Mouse (Mus musculus) CD4-positive helper T cell, adult 2 months (primary cell): ENCODE measurements around the gene Jup.
A peak's percentile ranks its signal among the peaks of the same experiment; 100 is the strongest.

Experiments
- DNase-seq: peaks from one replicate; pipeline ENCODE4 v3.0.0-alpha.2; 2012; ENCODE audit warnings: low read depth, missing footprints, low spot score

Gene Jup

DNA sequence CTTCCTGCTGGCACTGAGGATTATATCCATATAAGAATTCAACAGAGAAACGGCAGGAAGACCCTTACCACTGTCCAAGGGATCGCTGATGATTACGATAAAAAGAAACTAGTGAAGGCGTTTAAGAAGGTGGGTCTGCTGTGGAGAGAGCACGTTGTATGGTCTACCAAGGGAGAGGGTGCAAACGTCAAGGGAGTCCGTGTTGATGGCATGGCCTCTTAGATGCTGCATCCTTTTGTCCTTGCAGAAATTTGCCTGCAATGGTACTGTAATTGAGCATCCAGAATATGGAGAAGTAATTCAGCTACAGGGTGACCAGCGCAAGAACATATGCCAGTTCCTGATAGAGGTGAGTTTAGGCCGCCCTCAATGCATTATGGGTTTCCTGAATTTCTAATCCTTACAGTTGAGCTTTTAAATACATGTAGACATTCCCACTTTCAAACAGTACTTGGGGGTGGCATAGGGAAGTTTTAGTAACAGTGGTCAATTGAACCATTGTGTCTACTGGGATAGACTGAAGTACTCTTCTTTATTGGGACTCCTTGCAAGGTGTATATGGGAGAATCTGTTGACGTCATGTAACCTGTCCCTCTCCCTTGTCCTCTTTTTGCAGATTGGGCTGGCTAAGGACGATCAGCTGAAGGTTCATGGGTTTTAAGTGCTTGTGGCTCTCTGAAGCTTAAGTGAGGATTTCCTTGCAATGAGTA is 76.7 kb downstream of the Jup start:
- DNase-seq = peak; percentile 34

GRCm38 (mm10) chr11:100320172-100320630 is 77.4 kb downstream of the Jup start:
- peak; percentile 99 for DNase-seq

DNA sequence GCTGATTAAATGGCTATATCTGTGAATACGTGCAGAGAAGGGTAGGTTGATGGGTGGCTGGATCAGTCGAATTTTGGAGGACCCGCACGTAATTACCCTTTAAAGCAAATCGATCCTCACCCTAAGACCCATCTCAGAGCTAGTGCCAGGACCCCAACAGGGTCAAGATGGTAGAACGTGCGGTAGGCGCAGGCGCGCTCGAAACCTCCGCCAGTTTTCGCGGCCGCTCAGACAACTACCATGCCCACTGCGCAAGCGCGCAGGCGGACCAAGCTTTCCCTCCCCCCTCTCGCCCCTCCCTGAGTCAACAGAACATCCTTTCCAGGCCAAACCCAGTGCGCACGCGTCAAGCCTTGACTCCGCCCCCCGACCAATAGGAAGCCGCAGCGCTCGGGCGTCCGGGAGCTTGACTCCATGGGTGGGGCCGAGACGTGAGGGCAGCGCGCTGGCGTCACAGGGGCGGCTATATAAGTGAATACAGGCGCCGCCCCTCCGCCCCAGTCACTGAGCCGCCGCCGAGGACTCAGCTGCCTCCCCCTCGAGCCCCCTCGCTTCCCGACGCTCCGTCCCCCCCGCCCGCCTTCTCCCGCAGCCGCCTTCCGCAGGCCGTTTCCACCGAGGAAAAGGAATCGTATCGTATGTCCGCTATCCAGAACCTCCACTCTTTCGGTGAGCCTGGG is 77.9 kb downstream of the Jup start, which contains the start of gene Eif1:
Gene Eif1 (plus strand): TSS at position 394 of the 680 bp plus-strand sequence.
- DNase-seq = peak; percentile 100
